Mouse (Mus musculus): ENCODE measurements around the gene Pcdh9.

DNA sequence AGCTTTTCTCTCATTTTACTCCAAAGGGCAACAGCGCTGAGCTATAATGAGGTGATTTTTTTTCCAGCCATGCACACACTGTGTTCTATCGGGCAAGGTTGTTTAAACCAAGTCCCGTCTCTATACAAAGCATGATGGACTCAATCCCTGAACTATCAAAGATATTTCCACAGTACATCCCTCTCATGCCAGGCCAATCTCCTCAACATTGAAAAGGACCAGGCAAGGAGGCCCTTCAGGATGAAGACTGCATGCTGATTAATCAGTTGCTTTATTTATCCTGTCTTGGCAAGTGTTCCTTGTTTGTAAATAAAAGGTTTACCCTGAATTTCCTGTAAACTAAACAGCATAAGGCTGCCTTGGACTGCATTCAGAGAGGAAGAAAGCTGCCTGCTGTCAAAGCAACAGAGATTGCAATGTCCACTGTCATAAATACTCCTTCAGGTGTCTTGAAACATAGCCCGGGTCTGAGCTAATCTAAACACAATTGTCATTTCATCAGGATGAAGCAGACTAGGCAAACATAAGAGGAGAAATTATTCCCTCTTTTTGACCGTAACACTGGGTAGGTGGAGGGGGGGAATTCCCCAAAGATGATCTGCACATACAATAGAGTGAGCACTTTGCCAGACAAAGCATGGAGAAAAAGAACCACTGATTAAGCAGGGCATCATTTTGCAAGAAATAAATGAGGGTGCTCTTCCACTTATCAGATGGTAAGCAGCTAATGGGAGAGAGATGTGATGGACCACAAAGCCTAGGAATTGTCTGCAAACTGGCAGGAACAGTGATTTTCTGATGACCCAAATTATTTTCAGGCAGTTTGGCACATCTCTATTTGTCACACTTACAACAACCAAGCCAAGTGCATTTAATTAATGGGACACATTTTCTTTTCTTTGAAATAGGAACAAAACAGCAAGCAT lies 822.8 kb downstream of the Pcdh9 start:
- no peak for TF ChIP-seq CTCF (conservative IDR thresholded peaks at IDR 0.05; ENCODE audit: insufficient read depth, insufficient read length, low read depth, low read length)
- no peak for TF ChIP-seq POLR2A (IDR thresholded peaks at IDR 0.05; ENCODE audit: low read depth, low read length)
